Mouse (Mus musculus) heart, adult 2 months (tissue): ENCODE measurements around the gene Fars2. TPM values are rescaled to one million over a fixed set of nuclear protein-coding genes. Genes with fewer than 3 reads are reported as not detected.
"Not testable (repeated sequence)": the region's sequence is repeated elsewhere in the genome, so short reads cannot be mapped to it uniquely, and the experiment has no call there.

Experiments used
- DNase-seq, 2 experiments: peaks; one replicate each; pipeline ENCODE4 v3.0.0; 2021
- H3K27ac ChIP-seq: fragments of 200-600 bp; 2 replicates; pipeline ENCODE4 v1.8.1; 2022
- H3K27me3 ChIP-seq: fragments of 200-500 bp; 2 replicates; pipeline ENCODE4 v1.6.1; 2012; ENCODE audit warnings: mild to moderate bottlenecking, low read length, inconsistent platforms, mixed read lengths; ENCODE audit not compliant: control insufficient read depth, insufficient read depth
- H3K36me3 ChIP-seq: fragments of 200-500 bp; 2 replicates; pipeline ENCODE4 v1.6.1; 2012; ENCODE audit warnings: low read length, inconsistent platforms; ENCODE audit not compliant: control insufficient read depth, insufficient read depth
- H3K4me1 ChIP-seq: fragments of 200-500 bp; 2 replicates; pipeline ENCODE4 v1.6.1; 2011; ENCODE audit warnings: low read length; ENCODE audit not compliant: control insufficient read depth, insufficient read depth
- H3K4me3 ChIP-seq: fragments of 200-600 bp; 2 replicates; pipeline ENCODE4 v1.8.1; 2022
- H3K79me2 ChIP-seq: fragments of 200-500 bp; replicated peaks from 2 replicates; pipeline ENCODE4 v1.6.1; 2012; ENCODE audit warnings: mild to moderate bottlenecking, inconsistent platforms, low read length, moderate library complexity, mixed read lengths; ENCODE audit not compliant: control insufficient read depth, insufficient read depth
- H3K9ac ChIP-seq: fragments of 200-500 bp; 2 replicates; pipeline ENCODE4 v1.6.1; 2012; ENCODE audit warnings: low read depth, mild to moderate bottlenecking, control low read depth, inconsistent platforms, low read length, mixed read lengths
- CTCF ChIP-seq: fragments of 200-600 bp; IDR thresholded peaks from 2 replicates; pipeline ENCODE4 v1.8.1; 2022; ENCODE audit warnings: antibody characterized with exemption, mild to moderate bottlenecking, moderate library complexity
- EP300 ChIP-seq: fragments of 200-500 bp; IDR thresholded peaks from 2 replicates; pipeline ENCODE4 v1.6.1; 2011; ENCODE audit warnings: low read depth, low read length, control low read depth; ENCODE audit not compliant: insufficient read depth
- POLR2A ChIP-seq: fragments of 200-500 bp; IDR thresholded peaks from 2 replicates; pipeline ENCODE4 v1.6.1; 2011; ENCODE audit warnings: mild to moderate bottlenecking, low read depth, low read length, control low read depth; ENCODE audit not compliant: insufficient read depth
- WGBS: fragments of 180-500 bp; shearing (Covaris S2); methylation state at CpG from one replicate; pipeline ENCODE4 v1.1.7; 2018; 5-methylcytosine and 5-hydroxymethylcytosine counted together
- intact Hi-C: fragments of 180-260 bp; cut with DNase I; formaldehyde crosslinking; loops from one replicate; pipeline ENCODE4 v1.15.1; 2025
- polyA plus RNA-seq: library from polyadenylated mRNA; depleted of rRNA; stranded (reverse); fragments of >200 nt; gene quantifications from 2 replicates; pipeline ENCODE4 v1.2.3, GENCODE M21; 2012
- total RNA-seq, 2 experiments: library from RNA; stranded (reverse); gene quantifications; 2 replicates each; pipeline ENCODE4 v1.2.3; 2021

Gene Fars2
- total and polyA plus RNA-seq, 3 experiments: 73.3 to 85.7 (median 77.7) TPM

GRCm38 (mm10) chr13:36392666-36393065 lies 275.5 kb downstream of the Fars2 start:
- DNase-seq: no peak
- H3K9ac ChIP-seq: no peak overlapping the region
- WGBS: 85% methylated on average over 4 of the region's 4 CpGs
- no peaks in the 10 kb centered on the region for H3K36me3 ChIP-seq
- H3K27me3 ChIP-seq: no peaks in the 10 kb centered on the region
- intact Hi-C loops: no loop called here
- H3K79me2 ChIP-seq: no peaks in the 10 kb centered on the region
- TF ChIP-seq EP300: no peak
- no peak for TF ChIP-seq CTCF
- TF ChIP-seq POLR2A: no peak
- H3K4me1 ChIP-seq: no peaks in the 10 kb centered on the region
- no peak overlapping the region for H3K4me3 ChIP-seq
- H3K27ac ChIP-seq: no peak overlapping the region

GRCm38 (mm10) chr13:36401011-36401410 lies 283.8 kb downstream of the Fars2 start:
- TF ChIP-seq CTCF: no peak
- no peak for TF ChIP-seq POLR2A
- TF ChIP-seq EP300: no peak
- Histone ChIP-seq H3K27ac (no peak overlapping the region), H3K79me2 (no peaks in the 10 kb centered on the region), H3K9ac (no peak overlapping the region), H3K4me3 (no peak overlapping the region), H3K36me3 (no peaks in the 10 kb centered on the region), H3K27me3 (no peaks in the 10 kb centered on the region), H3K4me1 (no peaks in the 10 kb centered on the region)
- intact Hi-C loops: no loop called here
- WGBS: 85% methylated on average over 2 of the region's 2 CpGs
- no peak for DNase-seq

- Histone ChIP-seq H3K79me2 (no peaks in the 10 kb centered on the region), H3K4me3 (no peak overlapping the region), H3K9ac (no peak overlapping the region), H3K27me3 (no peaks in the 10 kb centered on the region), H3K36me3 (no peaks in the 10 kb centered on the region), H3K4me1 (no peaks in the 10 kb centered on the region), H3K27ac (no peak overlapping the region)
- TF ChIP-seq EP300: no peak
- TF ChIP-seq POLR2A: no peak
- no peak for TF ChIP-seq CTCF
- DNase-seq: no peak
- intact Hi-C loops: no loop called here
- WGBS: 91% methylated on average over 1 of the region's 1 CpGs
Measured at GRCm38 (mm10) chr13:36413276-36413675, 296.1 kb downstream of the Fars2 start.

- Histone ChIP-seq H3K36me3 (no peaks in the 10 kb centered on the region), H3K79me2 (no peaks in the 10 kb centered on the region), H3K4me1 (no peaks in the 10 kb centered on the region), H3K9ac (no peak overlapping the region), H3K27me3 (no peaks in the 10 kb centered on the region), H3K4me3 (no peak overlapping the region), H3K27ac (no peak overlapping the region)
- 100% methylated on average over 1 of the region's 1 CpGs for WGBS
- intact Hi-C loops: no loop called here
- no peak for DNase-seq
- no peak for TF ChIP-seq CTCF
Measured at GRCm38 (mm10) chr13:36415176-36415575, 298.0 kb downstream of the Fars2 start.

DNA sequence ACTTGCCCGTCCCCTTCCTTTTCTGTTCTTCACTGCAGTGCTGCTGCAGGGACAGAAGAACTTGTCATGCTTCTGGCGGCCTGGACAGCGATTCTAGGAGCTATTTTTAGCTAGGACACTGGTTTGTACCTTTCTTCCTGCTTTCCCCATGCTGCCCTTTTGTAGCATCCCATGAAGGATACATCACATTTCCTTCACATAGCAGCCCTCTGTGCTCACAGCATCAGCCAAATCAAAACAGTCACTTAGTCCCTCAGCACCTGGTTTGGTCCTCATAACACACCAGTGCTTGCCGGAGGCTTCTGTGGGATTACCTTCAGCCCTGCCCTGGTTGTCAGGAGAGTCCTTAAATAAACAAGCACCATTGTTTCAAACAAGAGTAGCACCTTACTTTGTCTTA lies 299.3 kb downstream of the Fars2 start:
- no peaks in the 10 kb centered on the region for H3K27me3 ChIP-seq
- H3K4me3 ChIP-seq: no peak overlapping the region
- no peaks in the 10 kb centered on the region for H3K36me3 ChIP-seq
- no peak for TF ChIP-seq CTCF
- intact Hi-C loops: no loop called here
- no peak overlapping the region for H3K27ac ChIP-seq
- 38% methylated on average over 4 of the region's 4 CpGs for WGBS
- H3K79me2 ChIP-seq: no peaks in the 10 kb centered on the region
- peak in 1 of 2 experiments; percentile 4 for DNase-seq
- no peak overlapping the region for H3K9ac ChIP-seq
- no peaks in the 10 kb centered on the region for H3K4me1 ChIP-seq

DNA sequence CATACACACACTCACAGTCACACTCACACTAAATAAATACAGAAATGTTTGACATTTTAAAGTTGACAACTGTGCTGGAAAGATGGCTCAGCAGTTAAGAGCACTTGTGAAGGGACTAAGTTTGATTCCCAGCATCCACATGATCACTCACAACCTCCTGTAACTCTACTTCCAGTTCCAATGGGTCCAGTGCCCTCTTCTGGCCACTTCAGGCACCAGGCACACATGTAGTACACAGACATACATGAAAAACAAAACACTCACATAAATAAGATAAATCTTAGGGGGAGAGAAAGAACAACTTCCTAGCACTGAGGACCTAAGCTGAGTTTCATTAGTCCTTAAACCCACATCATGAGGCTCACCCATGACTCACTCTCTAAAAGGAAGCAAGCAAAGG lies 302.1 kb downstream of the Fars2 start:
- Histone ChIP-seq H3K27ac (no peak overlapping the region), H3K4me1 (no peaks in the 10 kb centered on the region), H3K9ac (no peak overlapping the region), H3K27me3 (no peaks in the 10 kb centered on the region), H3K36me3 (no peaks in the 10 kb centered on the region), H3K4me3 (no peak overlapping the region), H3K79me2 (no peaks in the 10 kb centered on the region)
- TF ChIP-seq EP300: no peak
- TF ChIP-seq CTCF: peak; percentile 40
- DNase-seq: no peak
- intact Hi-C loops: no loop called here

- intact Hi-C loops: no loop called here
- no peaks in the 10 kb centered on the region for H3K27me3 ChIP-seq
Measured at GRCm38 (mm10) chr13:36422446-36422845, 305.2 kb downstream of the Fars2 start.

DNA sequence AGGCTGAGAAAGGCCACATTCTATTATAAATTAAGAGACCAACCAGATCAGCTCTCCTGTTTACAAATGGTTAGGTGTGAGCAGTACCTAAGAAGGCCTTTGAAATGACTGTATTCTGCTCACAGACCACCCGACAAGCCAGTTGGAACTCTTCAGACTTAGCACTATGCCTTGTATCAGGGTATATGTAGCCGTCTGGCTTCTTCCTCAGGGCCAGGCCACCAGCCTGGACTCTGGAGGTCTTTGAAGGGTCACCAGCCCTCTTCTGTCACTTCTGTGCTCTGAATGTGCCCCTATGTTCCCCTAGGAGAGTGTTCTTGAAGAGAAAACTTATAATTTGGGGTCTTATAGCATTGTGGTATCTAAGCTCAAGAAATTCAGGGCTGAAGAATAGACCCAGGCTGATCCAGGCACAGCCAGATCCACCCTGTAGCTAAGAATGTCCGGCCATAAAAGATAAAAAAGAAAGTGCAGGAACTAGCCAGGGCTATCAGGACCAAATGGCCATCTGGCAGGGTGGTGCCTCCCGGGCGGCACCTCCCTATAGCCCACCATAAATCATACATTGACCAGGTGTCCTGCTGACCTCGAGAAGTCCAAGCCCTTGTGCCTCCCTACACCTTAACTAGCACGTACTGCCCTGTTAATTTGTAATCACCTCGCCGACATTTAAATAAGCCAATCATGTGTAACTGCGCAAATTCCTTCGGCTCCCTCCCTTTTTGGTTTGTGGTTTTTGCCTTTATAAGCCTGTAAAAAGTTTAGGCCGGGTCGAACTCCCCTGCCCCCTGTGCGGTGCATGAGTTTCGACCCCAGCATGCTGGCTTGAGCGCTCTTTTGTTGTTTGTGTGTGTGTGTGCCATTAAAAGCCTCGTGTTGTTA lies 308.9 kb downstream of the Fars2 start:
- H3K27ac ChIP-seq, H3K4me1 ChIP-seq, intact Hi-C loops, H3K36me3 ChIP-seq, DNase-seq, H3K9ac ChIP-seq, H3K79me2 ChIP-seq, H3K27me3 ChIP-seq, H3K4me3 ChIP-seq: not testable (repeated sequence)
- 87% methylated on average over 17 of the region's 17 CpGs for WGBS

More at GRCm38 (mm10) chr13:36422446-36422845, 305.2 kb downstream of the Fars2 start:
- Histone ChIP-seq H3K79me2 (no peaks in the 10 kb centered on the region), H3K27ac (no peak overlapping the region), H3K4me3 (no peak overlapping the region), H3K36me3 (no peaks in the 10 kb centered on the region), H3K4me1 (no peaks in the 10 kb centered on the region), H3K9ac (no peak overlapping the region)
- DNase-seq: no peak
- TF ChIP-seq EP300 (no peak), POLR2A (no peak), CTCF (no peak)
- 56% methylated on average over 3 of the region's 3 CpGs for WGBS
